Mouse (Mus musculus): ENCODE measurements at regions not wholly inside any gene's neighbourhood (a gene's known extent, or its start where the extent isn't known, plus 50 kb on each side); places are given as distances from the start of the nearest gene placed in this dataset.

DNA sequence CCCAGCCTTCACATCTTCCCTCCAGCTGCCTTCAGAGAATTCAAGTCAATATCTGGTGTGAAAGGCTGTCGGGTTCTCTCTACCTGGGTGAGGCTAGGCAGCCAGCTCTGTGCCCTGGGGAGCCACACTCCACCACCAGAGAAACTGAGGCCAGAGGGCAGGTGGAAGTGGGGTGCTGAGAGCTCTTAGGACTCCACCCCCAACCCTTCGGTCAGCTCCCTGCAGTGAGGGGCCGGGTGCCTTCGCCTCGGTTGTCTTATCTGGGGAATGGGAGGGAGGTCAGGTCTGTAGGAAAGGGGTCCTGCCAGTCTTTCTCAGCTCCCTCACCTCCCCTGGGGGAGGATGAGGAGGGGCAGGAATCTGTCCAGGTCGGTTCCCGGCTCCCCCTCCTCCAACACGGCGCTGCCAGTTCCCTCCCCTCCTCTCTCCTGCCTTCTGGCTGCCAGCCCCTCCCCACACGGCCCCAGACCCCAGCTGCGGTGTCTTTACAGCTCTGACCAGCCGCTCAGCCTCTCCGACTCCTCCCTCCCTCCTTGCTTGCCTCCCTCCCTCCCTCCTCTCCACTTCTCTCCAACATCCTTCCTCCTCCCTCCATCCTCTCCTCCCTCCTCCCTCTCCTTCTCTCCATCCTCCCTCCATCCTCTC lies 97.8 kb downstream of the Cstad start:
- no peak overlapping the region for H3K4me3 ChIP-seq (replicated peaks; ENCODE audit: extremely low read depth, low read depth, low read length)
- WGBS, result 10% methylated on average over 12 of the region's 13 CpGs
- peak; percentile 71 for DNase-seq
- TF ChIP-seq POLR2A (IDR thresholded peaks at IDR 0.05; ENCODE audit: borderline replicate concordance, extremely low read depth, low read depth, low read length) (no peak; the same call in 1 of the 2 replicates), CTCF (IDR thresholded peaks at IDR 0.05; ENCODE audit: insufficient read depth, low read length) (no peak)
- H3K4me1 ChIP-seq (ENCODE audit: control insufficient read depth, insufficient read depth, low read length), result peaks cover 29% of the 10 kb centered on the region

DNA sequence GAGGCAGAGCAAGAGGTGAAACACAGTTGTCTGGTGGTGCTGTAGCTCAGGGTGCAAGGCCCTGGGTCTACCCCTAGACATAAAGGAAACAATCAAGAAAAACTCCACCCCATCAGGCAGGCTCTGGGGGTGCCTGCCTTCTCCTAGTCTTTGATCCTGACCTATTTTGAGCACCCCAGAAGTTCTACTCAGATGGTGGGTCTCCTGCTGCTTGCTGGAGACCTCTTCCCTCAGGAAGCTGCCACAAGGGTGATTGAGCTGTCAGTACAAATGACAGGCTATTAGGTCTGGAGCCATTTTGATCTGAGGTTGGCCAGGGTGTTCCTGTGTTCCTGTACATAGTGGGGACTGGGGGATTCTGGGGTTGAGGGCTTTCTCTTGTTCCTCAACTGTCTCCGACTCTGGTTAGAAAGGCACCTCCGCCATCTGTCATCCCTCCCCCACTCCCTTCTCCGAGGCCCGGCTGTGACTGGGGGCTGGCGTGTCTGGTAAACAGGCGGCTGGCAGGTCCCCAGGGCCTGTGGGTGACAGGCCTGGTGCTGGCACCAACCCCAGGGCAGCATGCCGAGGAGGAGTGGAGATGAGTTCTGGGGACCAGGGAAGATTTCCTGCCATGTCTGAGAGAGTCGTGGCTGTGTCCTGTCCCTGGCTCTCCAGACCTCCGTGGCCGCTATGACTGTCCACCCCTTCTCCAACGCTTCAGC lies 97.2 kb downstream of the Cstad start:
- DNase-seq, result no peak
- peaks cover 31% of the 10 kb centered on the region for H3K4me1 ChIP-seq (ENCODE audit: control insufficient read depth, insufficient read depth, low read length)
- 20% methylated on average over 11 of the region's 11 CpGs for WGBS
- H3K4me3 ChIP-seq (replicated peaks; ENCODE audit: extremely low read depth, low read depth, low read length), result no peak overlapping the region
- TF ChIP-seq POLR2A (IDR thresholded peaks at IDR 0.05; ENCODE audit: borderline replicate concordance, extremely low read depth, low read depth, low read length) (peak; percentile 31; the same call in 1 of the 2 replicates), CTCF (IDR thresholded peaks at IDR 0.05; ENCODE audit: insufficient read depth, low read length) (no peak)

DNA sequence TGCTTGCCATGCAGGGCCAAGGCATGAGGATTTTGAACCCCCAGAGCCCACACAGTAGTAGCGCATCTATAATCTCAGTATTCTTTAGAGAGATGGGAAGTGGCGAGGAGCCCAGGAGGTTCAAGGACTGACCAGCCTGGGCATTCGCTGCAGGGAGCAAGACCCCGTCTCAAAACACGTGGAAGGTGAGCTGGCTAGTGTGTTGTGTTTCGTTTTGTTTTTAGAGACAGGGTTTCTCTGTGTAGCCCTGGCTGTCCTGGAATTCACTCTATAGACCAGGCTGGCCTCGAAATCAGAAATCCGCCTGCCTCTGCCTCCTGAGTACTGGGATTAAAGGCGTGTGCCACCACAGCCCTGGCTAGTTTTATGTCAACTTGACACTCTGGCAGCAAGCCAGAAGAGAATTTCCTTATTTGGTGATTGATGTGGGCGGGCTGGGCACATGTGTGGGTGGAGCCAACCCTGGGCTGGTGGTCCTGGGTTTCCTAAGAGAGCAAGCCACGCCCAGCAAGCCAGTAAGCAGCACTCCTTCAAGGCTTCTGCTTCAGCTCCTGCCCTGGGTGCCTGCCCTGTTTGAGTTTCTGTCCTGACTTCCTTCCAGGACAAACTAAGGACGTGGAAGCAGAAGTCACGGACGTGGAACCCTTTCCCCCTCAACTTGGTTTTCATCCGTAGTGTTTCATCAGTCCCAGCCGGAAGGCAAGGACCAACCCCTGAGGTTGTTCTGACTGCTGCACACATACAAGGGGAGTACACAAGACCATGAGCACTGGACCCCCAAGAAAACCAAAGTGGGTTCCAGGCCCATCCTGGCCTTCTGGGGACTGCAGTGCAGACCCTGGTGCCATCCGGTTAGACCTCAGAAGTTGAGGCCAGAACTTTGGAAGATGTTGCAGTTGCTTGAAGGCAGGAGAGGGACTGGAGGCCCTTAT lies 96.4 kb downstream of the Cstad start:
- Histone ChIP-seq H3K4me1 (ENCODE audit: control insufficient read depth, insufficient read depth, low read length) (peaks cover 39% of the 10 kb centered on the region), H3K4me3 (replicated peaks; ENCODE audit: extremely low read depth, low read depth, low read length) (no peak overlapping the region)
- no peak for DNase-seq
- TF ChIP-seq CTCF (IDR thresholded peaks at IDR 0.05; ENCODE audit: insufficient read depth, low read length) (no peak), POLR2A (IDR thresholded peaks at IDR 0.05; ENCODE audit: borderline replicate concordance, extremely low read depth, low read depth, low read length) (no peak)
- WGBS, result 82% methylated on average over 17 of the region's 17 CpGs

DNA sequence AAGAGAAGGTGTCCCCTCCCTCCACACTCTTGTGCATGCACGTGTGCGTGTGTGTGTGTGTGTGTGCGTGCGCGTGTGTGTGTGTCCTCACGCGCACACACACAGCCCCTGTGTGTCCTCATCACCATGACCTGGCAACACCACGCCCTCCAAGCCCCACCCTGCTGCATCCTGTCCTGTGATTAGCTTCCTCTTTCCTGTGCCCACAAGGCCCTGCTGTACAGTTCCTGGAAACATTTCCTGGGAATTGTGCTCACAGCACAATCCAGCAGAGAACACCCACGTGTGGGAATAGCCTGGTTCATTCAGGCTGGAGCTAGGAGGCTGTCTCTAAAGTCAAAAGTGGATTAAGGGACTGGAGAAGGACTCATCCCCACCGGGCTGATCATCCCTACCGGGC lies 95.5 kb downstream of the Cstad start:
- Histone ChIP-seq H3K4me3 (replicated peaks; ENCODE audit: extremely low read depth, low read depth, low read length) (no peak overlapping the region), H3K4me1 (ENCODE audit: control insufficient read depth, insufficient read depth, low read length) (peaks cover 46% of the 10 kb centered on the region)
- peak; percentile 61 for DNase-seq
- 44% methylated on average over 11 of the region's 11 CpGs for WGBS
- TF ChIP-seq POLR2A (IDR thresholded peaks at IDR 0.05; ENCODE audit: borderline replicate concordance, extremely low read depth, low read depth, low read length) (peak; percentile 60; the same call in 1 of the 2 replicates), CTCF (IDR thresholded peaks at IDR 0.05; ENCODE audit: insufficient read depth, low read length) (no peak)

DNA sequence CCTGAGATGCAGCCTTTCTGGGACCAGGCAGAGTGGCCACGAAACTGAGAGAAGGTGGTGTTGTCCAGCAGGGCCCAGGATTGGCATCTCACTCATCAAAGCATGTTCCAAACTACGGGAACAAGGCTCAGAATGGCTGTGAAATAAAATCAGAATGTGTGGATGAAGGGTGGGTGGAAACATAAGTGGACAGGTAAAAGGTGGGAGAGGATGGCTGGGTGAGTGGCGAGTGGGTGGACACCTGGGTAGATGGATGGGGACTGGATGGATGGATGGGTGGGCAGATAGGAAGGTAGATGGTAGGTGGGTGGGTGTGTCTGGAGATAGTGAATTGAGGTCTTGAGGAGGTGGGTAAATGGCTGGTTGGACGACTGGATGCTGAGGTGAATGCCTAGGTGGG lies 93.6 kb downstream of the Cstad start:
- WGBS, result 84% methylated on average over 4 of the region's 4 CpGs
- Histone ChIP-seq H3K4me3 (replicated peaks; ENCODE audit: extremely low read depth, low read depth, low read length) (no peak overlapping the region), H3K4me1 (ENCODE audit: control insufficient read depth, insufficient read depth, low read length) (peaks cover 44% of the 10 kb centered on the region)
- DNase-seq, result no peak
- TF ChIP-seq POLR2A (IDR thresholded peaks at IDR 0.05; ENCODE audit: borderline replicate concordance, extremely low read depth, low read depth, low read length), result no peak
- TF ChIP-seq CTCF (IDR thresholded peaks at IDR 0.05; ENCODE audit: insufficient read depth, low read length), result no peak

DNA sequence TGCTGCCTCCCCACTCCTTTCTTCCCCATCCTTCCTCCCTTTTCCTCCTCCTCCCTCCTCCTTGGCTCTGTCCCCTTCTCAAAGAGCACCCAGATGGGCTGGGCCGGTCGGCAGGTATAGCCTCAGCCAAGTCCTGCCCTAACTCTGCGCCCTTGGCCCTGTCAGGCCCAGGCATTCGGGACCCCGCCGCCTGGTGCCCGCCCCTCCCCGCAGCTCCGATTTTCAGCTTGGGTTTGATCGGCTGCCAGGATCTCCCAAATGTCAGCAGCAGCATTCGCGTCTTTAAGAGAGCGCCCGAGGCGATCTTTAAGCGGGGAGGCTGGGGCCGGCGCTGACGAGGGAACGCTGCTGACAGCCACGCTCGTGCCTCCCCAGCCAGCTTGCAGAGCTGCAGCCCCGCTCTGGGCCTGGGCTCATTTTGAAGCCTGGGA lies 92.3 kb downstream of the Cstad start:
- peaks cover 35% of the 10 kb centered on the region for H3K4me1 ChIP-seq (ENCODE audit: control insufficient read depth, insufficient read depth, low read length)
- no peak for TF ChIP-seq CTCF (IDR thresholded peaks at IDR 0.05; ENCODE audit: insufficient read depth, low read length)
- H3K4me3 ChIP-seq (replicated peaks; ENCODE audit: extremely low read depth, low read depth, low read length), result no peak overlapping the region
- WGBS, result 13% methylated on average over 23 of the region's 23 CpGs
- peak; percentile 41 for DNase-seq

DNA sequence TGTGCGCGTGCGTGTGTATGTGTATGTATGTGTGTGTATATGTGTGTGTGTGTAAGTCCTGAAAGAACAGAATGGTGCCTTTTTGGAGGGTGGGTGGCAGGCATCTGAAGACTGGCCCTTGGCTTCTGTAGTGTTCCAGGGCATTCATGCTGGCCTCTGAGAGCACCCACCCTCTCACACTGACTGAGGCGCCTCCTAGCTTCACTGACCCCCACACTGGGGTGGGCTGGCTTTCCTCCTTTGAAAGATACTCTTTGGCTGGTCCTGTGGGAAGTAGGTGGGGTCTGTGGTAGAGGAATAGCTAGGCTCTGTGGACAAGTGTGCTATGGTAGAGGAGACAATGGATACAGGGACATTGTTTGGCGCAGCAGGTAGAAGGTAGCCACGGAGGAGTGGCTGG lies 91.5 kb downstream of the Cstad start:
- Histone ChIP-seq H3K4me1 (ENCODE audit: control insufficient read depth, insufficient read depth, low read length) (peaks cover 29% of the 10 kb centered on the region), H3K4me3 (replicated peaks; ENCODE audit: extremely low read depth, low read depth, low read length) (no peak overlapping the region)
- WGBS, result 77% methylated on average over 6 of the region's 6 CpGs
- no peak for DNase-seq
- TF ChIP-seq CTCF (IDR thresholded peaks at IDR 0.05; ENCODE audit: insufficient read depth, low read length), result no peak
- TF ChIP-seq POLR2A (IDR thresholded peaks at IDR 0.05; ENCODE audit: borderline replicate concordance, extremely low read depth, low read depth, low read length), result no peak

DNA sequence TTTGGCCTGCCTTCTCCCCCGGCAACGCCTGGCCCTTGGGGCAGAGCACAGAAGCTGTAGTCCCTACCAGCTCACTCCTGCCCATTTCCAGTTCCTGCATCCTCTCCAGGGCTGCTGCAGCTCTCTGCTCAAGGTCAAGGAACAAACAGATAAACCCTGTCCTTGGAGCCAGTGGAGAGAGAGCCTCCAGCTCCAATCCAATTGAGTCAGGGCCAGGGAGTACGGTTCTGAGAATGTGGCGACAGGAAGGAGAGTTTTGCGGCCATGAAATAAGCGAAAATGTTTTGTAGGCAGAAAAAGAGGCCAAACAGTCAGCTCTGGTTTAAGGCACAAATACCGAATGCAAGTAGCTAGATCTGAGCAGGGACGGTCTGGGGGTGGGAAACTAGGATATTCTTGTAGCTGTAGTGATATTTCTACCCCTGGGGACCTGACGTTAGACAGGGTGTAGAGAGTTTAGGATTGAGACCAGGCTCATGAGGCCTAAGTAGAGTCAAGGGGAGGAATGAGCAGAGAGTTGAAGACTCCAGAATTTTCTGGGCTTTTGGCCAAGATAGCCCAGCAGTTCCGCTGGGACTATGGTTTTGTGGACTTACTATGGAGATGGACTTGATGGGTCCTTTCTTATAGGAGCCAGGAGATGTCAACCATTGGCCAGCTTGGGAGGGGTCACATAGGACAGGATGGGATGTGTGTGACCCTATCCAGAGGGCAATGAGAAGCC lies 90.5 kb downstream of the Cstad start:
- no peak for DNase-seq
- no peak for TF ChIP-seq CTCF (IDR thresholded peaks at IDR 0.05; ENCODE audit: insufficient read depth, low read length)
- peak; percentile 37; the same call in 1 of the 2 replicates for TF ChIP-seq POLR2A (IDR thresholded peaks at IDR 0.05; ENCODE audit: borderline replicate concordance, extremely low read depth, low read depth, low read length)
- no peak overlapping the region for H3K4me3 ChIP-seq (replicated peaks; ENCODE audit: extremely low read depth, low read depth, low read length)
- WGBS, result 31% methylated on average over 10 of the region's 10 CpGs
- peaks cover 24% of the 10 kb centered on the region for H3K4me1 ChIP-seq (ENCODE audit: control insufficient read depth, insufficient read depth, low read length)

DNA sequence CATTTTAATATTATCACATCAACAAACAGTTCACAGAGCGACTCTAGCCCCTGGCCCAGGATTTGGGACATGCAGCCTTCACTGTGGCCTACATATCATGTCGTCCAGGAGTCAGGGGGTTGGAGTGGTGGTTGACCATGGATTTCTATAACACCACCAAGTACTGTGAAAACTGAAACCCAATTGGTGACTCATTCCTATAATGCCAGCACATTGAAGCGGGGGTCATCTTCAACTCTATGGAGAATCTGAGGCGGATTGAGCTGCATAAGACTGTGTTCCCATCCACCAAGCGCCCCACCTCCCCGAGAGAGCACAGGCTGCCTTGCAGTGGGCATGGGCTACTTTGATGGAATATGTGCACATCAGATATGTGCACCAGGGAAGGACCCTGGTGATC lies 89.6 kb downstream of the Cstad start:
- no peak for DNase-seq
- TF ChIP-seq POLR2A (IDR thresholded peaks at IDR 0.05; ENCODE audit: borderline replicate concordance, extremely low read depth, low read depth, low read length), result no peak
- no peak for TF ChIP-seq CTCF (IDR thresholded peaks at IDR 0.05; ENCODE audit: insufficient read depth, low read length)
- H3K4me1 ChIP-seq (ENCODE audit: control insufficient read depth, insufficient read depth, low read length), result peaks cover 19% of the 10 kb centered on the region
- no peak overlapping the region for H3K4me3 ChIP-seq (replicated peaks; ENCODE audit: extremely low read depth, low read depth, low read length)
- 91% methylated on average over 6 of the region's 6 CpGs for WGBS
